25 mouse cellular contexts compared by ENCODE assay signal in genomic region chr4:89379622-89380329, GRCm38 (mm10).
DNase-seq lines count a peak whose midpoint lies in the region; ATAC-seq and TF ChIP-seq lines count a peak whose summit lies in the region.
"Had no signal": no experiment of that assay in that cellular context is flagged by ENCODE, and none has a peak within 500 bp of the region (broad histone marks: within the 10 kb centered on the region; RNA-seq: fewer than 3 reads in every experiment).

No protein-coding gene starts in this region.

- peak; percentile 17 for DNase-seq in cerebellum, adult 9-10 months
- DNase-seq in cerebellum, adult 9-11 months: no peak
- DNase-seq in A20 (ENCODE audit: low read depth, low spot score) (peak; percentile 84), CH12.LX (ENCODE audit: extremely low read depth) (peak; percentile 85)
- no peak for DNase-seq in lung, postnatal 0 days (ENCODE audit: low spot score)
- DNase-seq in c-Kit-positive CD71-positive TER-119-positive erythroid progenitor cells, embryonic 14.5 days (ENCODE audit: low spot score): no peak
- DNase-seq: adrenal gland, postnatal 10 days; adrenal gland, postnatal 36 days; forebrain, postnatal 0 days; gastrocnemius, adult 2 months; gastrocnemius, postnatal 14 days; heart, adult 18-20 months; heart, postnatal 10 days; heart, postnatal 36 days; kidney, adult 18-20 months had no signal

- dilution Hi-C loops in CH12.LX (cut with MboI; ENCODE audit: extremely low pct_ligation_motif_present, extremely low pct_unique_long_range_greater_than_20kb, low sequenced_read_pairs): no loop called here

- H3K9ac ChIP-seq in CH12.LX (ENCODE audit: insufficient read depth, low read depth): peak overlapping the region; percentile 100
- no peak overlapping the region for H3K9ac ChIP-seq in lung, postnatal 0 days (replicated peaks; ENCODE audit: low read depth)
- H3K9ac ChIP-seq: embryonic facial prominence, embryonic 12.5 days; embryonic facial prominence, embryonic 15.5 days; forebrain, postnatal 0 days; heart, embryonic 12.5 days; heart, embryonic 15.5 days; hindbrain, embryonic 14.5 days had no signal

- no peak for TF ChIP-seq CTCF in CH12.LX (conservative IDR thresholded peaks at IDR 0.05 in 1 of 2, IDR thresholded peaks at IDR 0.05 in 1 of 2; ENCODE audit: low read depth in 2 of 2, low read length in 2 of 2)
- TF ChIP-seq CTCF in lung, postnatal 0 days (IDR thresholded peaks at IDR 0.05): no peak

- no peak; the same call in 1 of the 2 replicates for TF ChIP-seq RAD21 in CH12.LX (IDR thresholded peaks at IDR 0.05; ENCODE audit: low read depth, low read length)

- in situ Hi-C loops in CH12.LX (cut with MboI; ENCODE audit: low pct_ligation_motif_present, low pct_unique_long_range_greater_than_20kb, low sequenced_read_pairs): no loop called here

- H3K9me3 ChIP-seq in CH12.LX (replicated peaks; ENCODE audit: low read length): no peaks in the 10 kb centered on the region
- no peaks in the 10 kb centered on the region for H3K9me3 ChIP-seq in lung, postnatal 0 days (ENCODE audit: low read length)
- H3K9me3 ChIP-seq: embryonic facial prominence, embryonic 12.5 days; embryonic facial prominence, embryonic 15.5 days; heart, embryonic 12.5 days; heart, embryonic 15.5 days had no signal

- peaks cover 33% of the 10 kb centered on the region for H3K79me2 ChIP-seq in CH12.LX (replicated peaks; ENCODE audit: control insufficient read depth, extremely low read depth, insufficient read depth, poor library complexity, severe bottlenecking)

- peak overlapping the region; percentile 100 for H3K27ac ChIP-seq in CH12.LX (ENCODE audit: insufficient read depth, low read depth)
- no peak overlapping the region for H3K27ac ChIP-seq in lung, postnatal 0 days (ENCODE audit: low read length)
- H3K27ac ChIP-seq: embryonic facial prominence, embryonic 12.5 days; embryonic facial prominence, embryonic 15.5 days; gastrocnemius, adult 2 months; heart, embryonic 15.5 days; hindbrain, embryonic 14.5 days; hindbrain, postnatal 0 days had no signal

- no peak for ATAC-seq in lung, postnatal 0 days
- ATAC-seq: forebrain, embryonic 14.5 days; forebrain, postnatal 0 days; hindbrain, postnatal 0 days; inflammation-experienced regulatory T-cells, adult 6 months; Patski had no signal

- peak; percentile 49 for TF ChIP-seq POLR2A in CH12.LX (IDR thresholded peaks at IDR 0.05; ENCODE audit: low read depth, low read length)

- H3K4me2 ChIP-seq in CH12.LX (ENCODE audit: insufficient read depth, low read depth, poor library complexity, severe bottlenecking): peak overlapping the region; percentile 69
- H3K4me2 ChIP-seq in lung, postnatal 0 days (replicated peaks; ENCODE audit: low read depth, low read length): no peak overlapping the region
- H3K4me2 ChIP-seq: embryonic facial prominence, embryonic 12.5 days; embryonic facial prominence, embryonic 15.5 days; heart, embryonic 12.5 days; heart, embryonic 15.5 days; hindbrain, embryonic 14.5 days had no signal

- H3K4me3 ChIP-seq in CH12.LX (replicated peaks in 1 of 3; ENCODE audit: low read depth in 2 of 3, low read length in 2 of 3, poor library complexity in 1 of 3): peak overlapping the region; percentile 59 to 84 (median 81)
- no peak overlapping the region for H3K4me3 ChIP-seq in lung, postnatal 0 days (ENCODE audit: low read depth, low read length)
- H3K4me3 ChIP-seq: embryonic facial prominence, embryonic 12.5 days; embryonic facial prominence, embryonic 15.5 days; gastrocnemius, adult 2 months; heart, embryonic 12.5 days; heart, embryonic 15.5 days had no signal

- no peaks in the 10 kb centered on the region for H3K27me3 ChIP-seq in CH12.LX (replicated peaks)
- H3K27me3 ChIP-seq in lung, postnatal 0 days (replicated peaks; ENCODE audit: insufficient read depth, low read length): no peaks in the 10 kb centered on the region
- H3K27me3 ChIP-seq: embryonic facial prominence, embryonic 12.5 days; embryonic facial prominence, embryonic 15.5 days; heart, embryonic 12.5 days; heart, embryonic 15.5 days; Patski had no signal

- peak; percentile 89 for TF ChIP-seq EP300 in CH12.LX (IDR thresholded peaks at IDR 0.05; ENCODE audit: low read length)
- TF ChIP-seq EP300 in lung, postnatal 0 days (IDR thresholded peaks at IDR 0.05): no peak

- WGBS in lung, postnatal 0 days: 81% methylated on average over 6 of the region's 6 CpGs

- peaks cover 20 to 60% of the 10 kb centered on the region in 2 experiments for H3K4me1 ChIP-seq in CH12.LX (ENCODE audit: control insufficient read depth in 1 of 2, insufficient read depth in 2 of 2)
- H3K4me1 ChIP-seq in lung, postnatal 0 days (ENCODE audit: insufficient read depth, low read depth, low read length): no peaks in the 10 kb centered on the region
- H3K4me1 ChIP-seq: embryonic facial prominence, embryonic 12.5 days; embryonic facial prominence, embryonic 15.5 days; heart, embryonic 15.5 days had no signal

- peaks cover 10 to 24% of the 10 kb centered on the region in 2 experiments for H3K36me3 ChIP-seq in CH12.LX (replicated peaks in 1 of 2; ENCODE audit: control insufficient read depth in 1 of 2, insufficient read depth in 1 of 2, low read length in 1 of 2)
- no peaks in the 10 kb centered on the region for H3K36me3 ChIP-seq in lung, postnatal 0 days (ENCODE audit: insufficient read depth, low read length)
- H3K36me3 ChIP-seq: embryonic facial prominence, embryonic 12.5 days; embryonic facial prominence, embryonic 15.5 days; G1E; heart, embryonic 12.5 days; heart, embryonic 15.5 days had no signal

TF ChIP-seq in CH12.LX, 34 proteins besides CTCF, POLR2A, EP300 and RAD21:
- TF ChIP-seq PAX5 (IDR thresholded peaks at IDR 0.05; ENCODE audit: low read length) (no peak), USF1 (IDR thresholded peaks at IDR 0.05; ENCODE audit: low read depth, low read length) (no peak), HCFC1 (IDR thresholded peaks at IDR 0.05; ENCODE audit: low read depth, low read length) (peak; percentile 16; the same call in 1 of the 2 replicates), RCOR1 (conservative IDR thresholded peaks at IDR 0.05; ENCODE audit: low read depth, low read length) (peak; percentile 73; the same call in 1 of the 2 replicates), CHD1 (IDR thresholded peaks at IDR 0.05; ENCODE audit: low read depth, low read length) (peak; percentile 97), ELF1 (IDR thresholded peaks at IDR 0.05; ENCODE audit: low read depth, low read length) (no peak), MYC (IDR thresholded peaks at IDR 0.05; ENCODE audit: low read depth, low read length) (peak; percentile 57; the same call in 1 of the 2 replicates), TCF12 (IDR thresholded peaks at IDR 0.05; ENCODE audit: low read depth, low read length) (peak; percentile 95), MAZ (IDR thresholded peaks at IDR 0.05; ENCODE audit: low read depth, low read length) (no peak), ZNF384 (IDR thresholded peaks at IDR 0.05; ENCODE audit: low read depth, low read length) (peak; percentile 72; the same call in 1 of the 2 replicates), MAFK (IDR thresholded peaks at IDR 0.05; ENCODE audit: insufficient replicate concordance, low read length) (no peak), E2F4 (IDR thresholded peaks at IDR 0.05; ENCODE audit: insufficient replicate concordance, low read depth, low read length) (no peak), KAT2A (IDR thresholded peaks at IDR 0.05; ENCODE audit: insufficient replicate concordance, low read length) (no peak), ZC3H11A (IDR thresholded peaks at IDR 0.05; ENCODE audit: low read depth, low read length) (no peak), NRF1 (IDR thresholded peaks at IDR 0.05; ENCODE audit: low read depth, low read length) (no peak), ZMIZ1 (IDR thresholded peaks at IDR 0.05; ENCODE audit: low read depth, low read length) (peak; percentile 91), NELFE (IDR thresholded peaks at IDR 0.05; ENCODE audit: low read depth, low read length) (0 out of 2 replicates have a peak, but pooled peaks have one; percentile 40), BHLHE40 (IDR thresholded peaks at IDR 0.05; ENCODE audit: low read depth, low read length) (peak; percentile 74), MEF2A (IDR thresholded peaks at IDR 0.05; ENCODE audit: borderline replicate concordance, low read depth, low read length) (peak; percentile 84), JUN (IDR thresholded peaks at IDR 0.05; ENCODE audit: insufficient read depth, low read depth, low read length) (peak; percentile 60; the same call in 1 of the 2 replicates), JUND (conservative IDR thresholded peaks at IDR 0.05; ENCODE audit: low read depth, low read length) (peak; percentile 73), USF2 (conservative IDR thresholded peaks at IDR 0.05; ENCODE audit: low read depth, low read length) (no peak), MAX (IDR thresholded peaks at IDR 0.05; ENCODE audit: low read length) (peak; percentile 36), POLR2AphosphoS2 (IDR thresholded peaks at IDR 0.05; ENCODE audit: low read depth, low read length) (peak; percentile 78), MXI1 (IDR thresholded peaks at IDR 0.05; ENCODE audit: low read depth, low read length) (peak; percentile 45; the same call in 1 of the 2 replicates), CHD2 (IDR thresholded peaks at IDR 0.05; ENCODE audit: low read length) (peak; percentile 38; the same call in 1 of the 2 replicates), IRF4 (IDR thresholded peaks at IDR 0.05; ENCODE audit: low read depth, low read length) (peak; percentile 77), ETS1 (conservative IDR thresholded peaks at IDR 0.05; ENCODE audit: low read depth, low read length) (peak; percentile 84), UBTF (IDR thresholded peaks at IDR 0.05; ENCODE audit: low read depth, low read length) (no peak), SIN3A (IDR thresholded peaks at IDR 0.05; ENCODE audit: low read length) (peak; percentile 84), TBP (conservative IDR thresholded peaks at IDR 0.05; ENCODE audit: low read depth, low read length) (peak; percentile 87; the same call in 1 of the 2 replicates)

Comparison
In these comparisons a context has a peak if more than half of its experiments do, and no peak if none do; other contexts are left out.
1. DNase-seq: peak in cerebellum, adult 9-10 months (single experiment), A20 (single experiment) and CH12.LX (single experiment); none in cerebellum, adult 9-11 months (single experiment), lung, postnatal 0 days (single experiment) and c-Kit-positive CD71-positive TER-119-positive erythroid progenitor cells, embryonic 14.5 days (single experiment).